Mouse (Mus musculus): ENCODE measurements at regions not wholly inside any gene's neighbourhood (a gene's known extent, or its start where the extent isn't known, plus 50 kb on each side); places are given as distances from the start of the nearest gene placed in this dataset.

DNA sequence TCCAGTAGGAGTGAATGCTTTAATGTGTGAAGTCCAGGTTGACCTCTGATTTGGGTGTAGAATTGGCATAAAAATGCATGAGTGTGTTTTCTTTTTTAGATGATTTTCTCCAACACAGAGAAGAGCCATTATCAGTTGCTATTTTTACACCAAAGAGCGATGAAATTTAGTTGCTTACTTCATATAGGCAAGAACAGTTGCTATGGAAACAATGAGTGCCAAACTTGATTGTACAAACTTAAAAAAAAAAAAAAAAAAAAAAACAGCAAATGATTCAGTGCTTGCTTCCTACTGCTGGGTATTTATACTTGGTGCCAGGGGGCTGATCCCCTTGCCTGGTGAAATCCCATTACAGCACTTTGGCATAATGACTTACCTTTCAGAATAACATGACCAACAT lies 268.0 kb downstream of the Sec23a start:
- no peak for DNase-seq (ENCODE audit: low spot score)

DNA sequence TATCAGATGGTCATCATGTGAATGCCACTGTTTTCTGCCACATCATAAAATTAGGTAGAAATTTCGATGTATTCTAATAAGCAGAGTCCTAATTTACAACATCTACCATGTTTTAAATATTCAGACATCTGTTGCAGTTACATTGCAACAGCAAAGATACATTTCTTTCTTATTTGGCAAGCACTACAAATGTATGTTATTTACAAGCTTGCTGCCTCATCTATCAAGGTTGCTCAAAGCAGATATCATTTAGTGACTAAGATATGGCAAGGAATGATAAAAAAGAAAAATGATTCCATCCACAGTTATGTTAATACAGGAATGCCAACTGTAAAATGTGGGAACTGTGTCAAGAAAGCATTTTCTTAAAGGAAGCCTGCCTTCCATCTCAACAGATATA lies 283.7 kb downstream of the Sec23a start:
- DNase-seq (ENCODE audit: low spot score), result no peak

DNA sequence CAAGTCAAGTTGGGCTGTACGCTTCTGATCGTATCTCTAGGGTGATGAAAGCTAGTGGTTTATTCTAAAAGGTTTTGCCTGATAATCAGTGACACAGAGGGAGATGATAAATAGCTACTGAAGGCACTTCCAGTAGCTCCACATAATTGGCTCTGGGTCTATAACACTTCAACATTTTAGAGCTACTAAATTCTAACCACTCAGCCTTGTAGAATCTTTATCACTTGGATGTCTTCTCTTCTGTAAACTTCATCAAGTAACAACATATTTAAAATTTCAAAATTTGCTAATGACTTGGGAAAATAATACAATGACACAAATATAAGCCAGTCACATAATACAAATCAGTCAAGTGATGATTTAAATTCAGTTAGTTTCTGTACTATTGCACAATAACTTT lies 284.3 kb downstream of the Sec23a start:
- DNase-seq (ENCODE audit: low spot score), result no peak

DNA sequence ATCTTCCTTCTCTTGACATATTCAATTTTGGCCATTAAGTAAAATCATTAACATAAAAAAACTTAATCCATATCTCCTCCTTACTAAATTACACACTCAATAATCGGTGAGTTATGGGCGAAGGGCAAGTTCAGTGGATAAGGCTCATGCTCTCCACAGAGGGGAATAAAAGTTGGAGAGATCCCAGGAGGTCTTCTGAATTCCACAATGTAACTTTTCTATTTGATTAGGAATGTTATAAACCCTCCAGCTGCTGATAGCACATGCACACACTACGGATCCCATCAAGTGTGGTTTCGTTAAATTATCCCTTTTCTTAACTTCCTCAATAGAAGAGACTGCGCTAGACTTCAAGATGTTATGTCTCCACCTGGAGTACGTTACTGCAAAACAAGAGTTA lies 293.9 kb downstream of the Sec23a start:
- no peak for DNase-seq (ENCODE audit: low spot score)

DNA sequence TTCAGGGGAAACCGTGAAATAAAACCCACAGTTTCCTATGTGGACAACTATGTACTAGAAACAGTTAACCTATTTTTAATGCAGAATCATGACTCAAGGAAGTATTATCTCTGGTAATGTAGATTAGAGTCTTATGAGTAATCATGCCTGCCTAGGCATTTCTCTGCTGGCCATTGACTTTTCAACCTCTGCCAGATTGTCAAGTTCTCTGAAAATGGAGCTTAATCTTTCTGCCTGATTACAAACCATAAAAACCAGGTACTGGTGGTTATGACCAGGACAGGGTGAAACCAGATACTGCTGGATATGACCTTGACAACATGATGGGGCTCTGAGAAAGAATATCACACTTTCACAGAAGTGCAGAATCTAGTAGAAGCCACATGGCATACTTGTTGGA lies 297.6 kb downstream of the Sec23a start:
- no peak for DNase-seq (ENCODE audit: low spot score)

DNA sequence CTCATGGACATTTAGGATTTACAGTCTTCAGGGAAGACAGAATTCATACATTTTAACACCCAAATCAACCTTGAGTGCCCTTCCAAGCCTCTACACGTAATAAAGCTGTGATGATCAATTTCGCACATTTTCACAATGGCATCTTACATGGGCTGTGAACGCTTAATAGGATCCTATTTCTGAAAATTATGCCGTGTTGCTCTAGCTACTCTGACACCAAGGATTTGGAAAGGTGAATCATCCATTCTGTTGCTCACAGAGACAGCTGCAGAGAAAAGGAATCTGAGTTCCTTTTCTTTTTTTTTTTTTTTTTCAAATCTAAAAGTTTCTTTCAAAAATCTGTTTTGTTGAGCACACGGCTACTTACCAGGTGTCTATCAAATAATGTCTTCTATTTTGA lies 316.1 kb downstream of the Sec23a start:
- no peak for DNase-seq (ENCODE audit: low spot score)

DNA sequence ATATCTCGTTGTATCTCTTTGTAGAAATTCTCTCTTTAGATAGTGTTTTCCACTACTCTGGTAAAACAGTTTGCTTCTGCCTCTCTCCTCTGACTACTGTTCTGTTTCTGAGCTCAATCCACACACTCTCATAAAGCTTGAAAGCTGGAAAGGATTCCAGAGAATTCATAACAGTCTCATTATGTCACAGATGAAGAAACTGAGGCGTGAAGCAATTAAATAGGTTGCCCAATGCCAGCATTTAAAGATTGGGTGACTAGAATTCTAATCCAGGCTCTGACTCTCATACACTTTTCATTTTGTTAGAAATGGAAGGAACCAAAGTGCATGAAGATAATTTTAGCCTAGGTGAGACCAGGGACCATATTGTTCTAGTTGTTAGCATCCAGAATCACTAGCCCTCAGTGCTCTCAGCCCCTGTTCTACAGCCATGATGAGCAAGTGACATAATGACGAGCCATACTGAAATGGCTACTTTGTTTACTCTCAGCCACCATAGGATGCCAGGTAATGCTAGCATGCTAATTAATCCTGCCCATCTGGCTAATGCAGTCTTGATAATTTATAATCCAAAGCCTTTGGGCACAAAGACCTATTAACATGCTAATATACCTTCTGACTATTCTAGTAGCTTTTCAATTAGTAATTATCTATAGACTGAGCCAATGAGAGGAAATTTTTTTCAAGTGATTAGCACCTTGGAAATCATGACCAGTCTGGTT lies 341.7 kb downstream of the Sec23a start:
- no peak for DNase-seq (ENCODE audit: low spot score)

DNA sequence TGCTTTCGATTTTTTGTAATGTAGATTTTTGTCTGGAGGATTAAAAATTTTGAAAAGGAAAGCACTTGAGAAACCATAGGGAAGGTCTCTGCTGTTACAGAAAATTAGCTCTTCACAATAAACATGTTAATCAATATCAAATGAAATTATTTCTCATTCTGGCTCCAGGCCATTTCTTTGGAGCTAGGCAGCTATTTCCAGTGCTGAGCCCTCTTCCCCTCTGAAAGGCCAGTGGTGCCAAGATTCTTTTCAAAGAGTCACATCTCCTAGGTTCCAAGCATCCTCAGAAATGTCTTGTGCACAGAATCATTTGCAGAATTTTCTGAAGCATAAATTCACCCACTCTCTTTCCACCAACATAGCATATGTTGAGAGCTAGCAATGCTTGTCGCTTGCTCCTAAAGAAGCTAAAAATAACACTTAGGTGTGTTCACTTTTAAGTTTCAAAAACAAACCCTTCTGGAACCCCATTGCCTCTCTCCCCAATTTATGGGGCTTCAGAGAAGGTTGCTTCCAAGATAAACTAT lies 357.2 kb downstream of the Sec23a start:
- no peak for DNase-seq (ENCODE audit: low spot score)

DNA sequence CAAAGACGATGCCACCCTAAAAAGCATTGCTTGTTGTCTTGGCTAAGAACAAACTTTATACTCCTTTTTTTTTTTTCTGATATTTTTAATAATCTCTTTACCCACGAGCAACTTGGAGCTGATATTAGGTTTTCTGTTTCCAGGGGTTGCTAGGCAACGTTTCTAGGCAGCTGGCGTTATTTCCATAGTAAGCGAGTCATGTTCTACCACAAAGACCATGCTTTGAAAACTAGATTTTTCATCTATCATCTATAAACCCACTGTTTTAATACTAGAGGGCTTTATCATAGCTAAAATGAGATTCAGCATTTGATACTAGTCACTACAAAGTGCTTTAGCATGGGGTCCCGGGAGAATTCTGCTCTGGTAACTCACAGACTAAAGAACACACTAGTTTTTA lies 358.1 kb downstream of the Sec23a start:
- DNase-seq (ENCODE audit: low spot score), result no peak

DNA sequence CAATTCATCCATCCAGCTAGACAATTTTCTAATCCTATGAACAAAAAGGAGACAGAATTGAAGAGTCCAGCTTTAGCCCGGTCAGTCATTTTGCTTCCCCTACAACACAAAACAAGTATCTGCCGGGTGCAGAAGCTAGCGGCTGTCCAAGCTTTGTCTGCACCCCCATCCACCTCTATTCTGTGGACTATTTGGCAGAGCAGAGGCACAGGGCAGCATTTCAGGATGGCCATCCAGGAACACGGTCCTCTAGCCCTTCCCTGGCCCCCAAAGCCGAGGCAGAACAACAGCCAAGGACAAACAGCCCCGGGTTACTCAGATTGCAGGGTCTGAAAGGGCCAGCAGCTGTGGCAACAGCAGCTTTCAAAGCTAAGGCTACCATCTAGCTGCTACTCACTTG lies 358.6 kb downstream of the Sec23a start:
- no peak for DNase-seq (ENCODE audit: low spot score)

DNA sequence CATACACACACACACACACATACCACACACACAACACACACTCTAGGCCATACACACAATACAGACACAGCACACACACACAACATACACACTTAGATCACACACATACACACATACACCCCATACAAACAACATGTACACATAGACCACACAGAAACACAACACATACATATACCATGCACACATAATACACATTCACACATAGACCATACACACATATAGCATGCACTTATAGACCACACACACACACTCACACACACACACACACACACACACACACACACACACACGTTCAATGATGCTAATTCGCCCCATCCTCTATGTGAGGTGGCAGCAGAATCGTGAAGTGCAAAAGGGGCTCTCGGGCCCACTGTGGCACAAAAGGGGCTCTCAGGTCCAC lies 359.1 kb downstream of the Sec23a start:
- no peak for DNase-seq (ENCODE audit: low spot score)

DNA sequence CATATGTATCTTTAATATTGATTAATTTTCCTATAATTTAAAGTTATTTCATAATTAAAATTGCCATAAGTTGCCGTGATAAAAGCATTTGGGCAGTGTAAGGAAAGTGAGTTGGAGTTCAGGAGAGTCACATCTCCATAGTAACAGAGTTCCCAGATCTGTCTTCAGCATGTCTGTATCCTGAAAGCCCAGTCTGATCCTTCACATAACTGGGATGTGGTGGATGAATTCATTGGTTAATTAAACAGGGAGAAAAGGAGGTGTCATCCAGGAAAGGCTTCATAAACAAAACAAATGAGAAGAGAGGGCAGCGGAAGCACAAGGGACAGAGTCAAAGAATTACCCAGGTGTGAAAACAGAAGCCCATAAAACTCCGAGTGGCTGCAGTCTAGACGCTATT lies 363.5 kb downstream of the Sec23a start:
- DNase-seq (ENCODE audit: low spot score), result no peak

DNA sequence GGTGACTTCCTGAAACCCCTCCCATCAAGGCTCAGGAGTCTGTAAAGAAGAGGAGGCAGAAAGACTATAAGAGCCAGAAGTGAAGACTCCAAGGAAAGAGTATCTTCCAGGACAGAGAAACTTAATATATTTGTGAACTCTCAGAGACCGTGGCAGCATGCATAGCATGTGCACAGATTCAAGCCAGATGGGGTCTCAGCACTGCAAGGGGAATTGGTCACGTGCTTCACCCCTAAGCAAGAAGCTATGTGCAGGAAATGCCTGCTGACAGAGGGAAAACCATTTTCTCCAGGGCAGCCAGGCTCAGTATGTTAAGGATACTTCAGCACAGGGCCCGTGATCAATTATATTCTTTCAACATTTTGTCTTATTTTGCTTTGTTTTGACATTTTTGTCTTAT lies 368.0 kb downstream of the Sec23a start:
- no peak for DNase-seq (ENCODE audit: low spot score)

DNA sequence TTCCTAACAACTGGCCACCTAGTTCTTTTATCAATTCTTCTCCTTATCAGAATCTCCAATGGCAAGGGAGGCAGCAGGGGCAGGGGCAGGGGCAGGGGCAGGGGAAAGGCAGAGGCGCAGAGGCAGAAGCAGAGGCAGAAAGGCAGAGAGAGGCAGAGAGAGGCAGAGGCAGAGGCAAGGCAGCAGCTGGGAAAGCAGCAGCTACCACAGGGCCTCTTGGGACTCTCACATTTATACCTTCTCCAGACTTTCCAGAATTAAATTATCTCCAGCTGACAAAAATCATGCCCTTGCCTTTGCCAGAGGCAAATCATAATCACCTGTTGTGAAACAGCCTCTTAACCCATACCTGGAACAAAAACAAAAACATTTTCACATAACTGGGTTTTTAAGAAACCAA lies 370.4 kb upstream of the Clec14a start:
- DNase-seq (ENCODE audit: low spot score), result no peak

DNA sequence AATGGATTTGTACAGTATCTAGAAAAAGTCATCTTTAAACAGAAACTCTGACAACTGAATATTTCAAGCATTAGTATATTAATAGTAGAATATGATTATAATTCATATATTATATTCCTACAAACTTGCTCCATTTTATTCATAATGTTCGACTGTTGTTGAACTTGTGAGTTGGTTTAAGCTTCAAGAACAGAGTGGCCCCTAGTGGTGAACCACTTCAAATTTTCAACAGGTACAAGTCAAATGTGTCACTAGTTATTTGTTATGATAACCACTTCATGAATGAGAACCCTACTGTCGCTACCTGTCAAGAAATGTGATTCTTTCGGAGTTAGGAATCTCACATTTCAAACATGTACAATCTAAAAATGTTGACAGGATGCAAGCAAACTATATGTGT lies 369.2 kb upstream of the Clec14a start:
- no peak for DNase-seq (ENCODE audit: low spot score)

DNA sequence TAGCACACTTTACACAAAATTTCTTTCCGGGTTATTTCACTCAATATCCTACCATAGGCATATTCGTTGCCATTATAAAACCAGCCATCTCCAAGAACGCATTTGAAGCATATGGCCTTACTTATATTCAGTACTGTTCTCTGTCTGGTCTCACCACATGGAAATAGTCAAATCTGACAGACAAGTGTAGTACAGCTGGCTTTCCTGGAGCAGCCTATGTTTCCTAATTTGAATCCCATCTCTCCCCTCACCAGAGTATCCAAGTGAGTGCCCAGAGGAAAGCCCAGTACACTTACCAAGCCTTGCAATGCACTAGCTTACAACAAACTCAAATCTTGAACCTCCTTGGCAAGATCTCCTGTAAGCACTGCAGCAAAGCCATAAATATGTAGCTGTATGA lies 363.4 kb upstream of the Clec14a start:
- DNase-seq (ENCODE audit: low spot score), result no peak

DNA sequence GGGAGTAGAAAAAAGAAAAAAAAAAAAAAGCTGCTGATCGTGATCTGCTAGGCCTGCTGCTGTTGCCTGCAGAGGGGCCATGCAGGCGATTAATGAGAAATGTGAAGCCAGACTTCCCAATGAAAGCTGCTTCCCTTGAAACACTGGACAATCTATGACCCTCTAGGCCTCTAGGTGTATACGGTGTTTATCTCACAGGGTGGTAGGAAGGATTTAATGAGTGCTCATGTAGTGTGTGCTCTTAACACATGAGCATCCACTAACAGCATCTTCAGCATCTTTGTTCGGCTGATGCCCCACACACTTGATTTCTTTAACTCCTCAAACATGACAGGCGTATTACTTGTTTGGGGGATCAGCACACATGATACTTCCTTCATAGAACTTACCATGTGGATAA lies 359.7 kb upstream of the Clec14a start:
- no peak for DNase-seq (ENCODE audit: low spot score)

DNA sequence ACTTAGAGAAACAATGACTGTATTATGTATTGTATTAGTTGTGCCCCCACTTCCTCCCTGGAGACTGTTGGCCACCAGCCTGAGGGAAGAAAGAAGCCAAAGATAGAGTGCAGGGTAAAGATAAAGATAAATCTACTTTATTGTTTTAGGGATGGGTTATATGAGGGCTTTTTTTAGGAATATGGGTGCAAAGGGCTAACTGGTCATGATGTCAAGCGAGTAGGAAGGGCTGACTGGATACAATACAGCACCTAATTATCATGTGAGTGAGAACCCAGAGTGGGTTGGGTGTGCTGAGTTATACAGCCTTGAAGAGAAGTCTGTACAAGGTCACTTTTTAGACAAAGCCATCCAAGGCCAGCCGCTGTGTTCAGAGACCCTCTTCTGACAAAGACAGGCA lies 356.1 kb upstream of the Clec14a start:
- DNase-seq (ENCODE audit: low spot score), result no peak

DNA sequence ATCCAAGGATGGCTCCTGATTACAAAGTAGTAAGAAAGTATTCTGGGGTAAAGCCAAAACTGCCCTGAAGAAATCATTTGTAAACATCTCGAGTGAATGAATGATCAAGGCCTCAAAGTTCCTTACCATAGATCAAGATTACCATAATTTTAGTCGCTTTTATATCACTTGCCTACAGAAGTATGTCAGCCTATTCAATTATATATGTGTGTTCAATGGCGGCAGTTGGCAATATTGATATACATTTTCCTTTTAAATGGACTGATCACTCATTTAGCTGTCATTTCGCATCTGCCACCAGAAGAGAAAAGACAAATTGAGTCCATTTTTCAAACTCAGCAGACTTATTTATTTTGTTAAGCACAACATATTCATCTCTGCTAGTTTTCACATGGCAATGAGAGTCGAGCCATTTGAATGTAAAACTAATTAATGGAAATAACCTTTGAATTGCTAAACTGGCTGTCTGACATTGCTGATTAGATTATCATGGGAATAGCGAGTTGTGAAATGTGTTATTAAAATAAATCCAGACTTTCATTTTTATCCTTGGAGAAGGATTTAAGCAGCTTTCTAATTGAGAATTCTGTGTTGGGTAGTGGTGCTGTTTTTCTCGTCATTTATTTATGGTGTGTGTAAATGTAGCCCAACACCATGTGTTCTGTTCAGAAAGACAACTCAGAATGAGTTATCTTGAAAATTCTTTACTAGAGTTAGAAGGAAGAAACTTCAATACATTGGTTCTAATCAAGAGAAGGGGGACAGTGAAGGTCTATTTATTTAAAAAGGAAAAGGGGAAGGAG lies 350.6 kb upstream of the Clec14a start:
- no peak for DNase-seq (ENCODE audit: low spot score)

DNA sequence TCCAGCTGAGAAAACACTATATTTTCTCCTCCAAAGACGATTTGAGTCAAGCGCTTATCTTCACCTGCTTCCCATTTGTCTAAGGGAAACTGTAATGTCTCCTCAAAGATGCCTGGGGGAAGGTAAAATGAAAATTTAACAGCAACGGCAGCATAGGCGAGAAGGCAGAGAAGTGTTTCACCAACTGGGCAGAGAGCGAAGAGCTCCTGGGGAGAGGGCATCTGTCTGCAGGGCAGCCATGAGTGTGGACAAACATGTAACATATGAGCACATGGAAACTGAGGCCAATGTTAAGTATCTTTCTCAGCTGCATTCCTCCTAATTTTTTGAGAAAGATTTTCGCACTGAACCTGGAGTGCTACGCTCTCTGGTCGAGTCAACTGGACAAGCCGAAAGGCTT lies 325.7 kb upstream of the Clec14a start:
- no peak for DNase-seq (ENCODE audit: low spot score)

DNA sequence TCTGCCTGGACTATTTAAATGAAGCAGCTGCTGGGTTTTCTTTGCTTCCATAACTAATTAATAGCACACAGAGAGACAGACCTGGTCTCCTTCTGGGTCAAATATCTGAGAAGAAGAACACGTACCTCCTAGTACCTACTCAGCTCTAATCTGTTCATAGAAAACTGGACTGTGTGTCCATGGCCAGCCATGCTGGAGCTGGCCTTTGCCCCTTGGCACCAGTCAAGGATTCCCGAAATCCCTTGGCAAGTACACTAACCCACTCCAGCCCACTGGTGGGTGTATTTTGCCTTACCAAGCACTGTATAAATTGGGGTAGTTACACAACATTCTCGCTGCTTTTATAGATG lies 322.4 kb upstream of the Clec14a start:
- DNase-seq (ENCODE audit: low spot score), result no peak

DNA sequence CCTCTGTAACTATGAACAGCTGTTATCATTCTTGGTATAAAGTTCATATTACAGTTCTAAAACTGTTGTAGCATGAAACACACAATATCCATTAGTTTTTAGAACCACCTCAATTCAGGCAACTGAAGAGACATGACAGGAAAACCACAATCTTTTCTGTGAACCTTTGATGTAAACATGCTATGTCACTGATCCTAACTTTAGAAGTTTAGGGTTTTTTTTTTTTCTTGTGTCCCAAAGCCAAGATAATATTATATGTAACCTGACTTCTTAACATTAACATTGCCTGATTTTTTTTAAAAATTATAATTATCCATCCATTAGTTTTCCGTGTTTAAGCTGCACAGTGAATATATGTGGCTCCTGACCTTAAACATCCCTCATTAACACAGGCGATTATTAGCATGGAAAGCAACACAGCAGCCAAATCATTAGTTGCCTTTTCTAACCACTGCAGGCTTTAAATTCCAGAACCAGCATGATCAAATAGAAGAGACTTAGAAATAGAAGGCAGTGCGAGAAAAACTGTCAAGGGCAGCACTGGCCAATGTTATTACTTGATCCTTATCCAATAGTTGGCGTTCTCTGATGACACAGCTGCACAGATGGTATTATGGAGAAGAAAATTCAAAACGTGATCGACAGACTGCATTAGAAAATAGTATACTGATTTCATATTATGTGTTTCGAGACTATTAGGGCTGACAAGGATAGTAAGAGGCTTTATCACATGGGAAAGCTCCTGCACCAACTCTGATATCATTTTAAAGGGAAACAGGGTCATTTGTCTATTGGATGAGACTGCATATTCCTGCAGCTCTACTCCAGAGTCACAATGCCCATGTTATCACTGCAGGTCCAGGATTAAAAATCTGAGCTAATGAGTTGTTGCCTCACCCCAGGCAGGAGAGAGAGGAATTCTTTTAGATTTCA lies 321.7 kb upstream of the Clec14a start:
- DNase-seq (ENCODE audit: low spot score), result no peak

All from ovary, adult 18-20 months (tissue).